Mouse (Mus musculus) lung, adult 2 months (tissue): Measurements from ENCODE around the gene Prkag1. TPM values are rescaled to one million over a fixed set of nuclear protein-coding genes. Genes with fewer than 3 reads are reported as not detected.

Source experiments
- DNase-seq: peaks from one replicate; pipeline ENCODE4 v3.0.0; 2022
- H3K4me1 ChIP-seq: fragments of 200-500 bp; 2 replicates; pipeline ENCODE4 v1.6.1; 2011; ENCODE audit warnings: low read length; ENCODE audit not compliant: control insufficient read depth, insufficient read depth
- H3K4me3 ChIP-seq: fragments of 200-500 bp; replicated peaks from 2 replicates; pipeline ENCODE3; 2011; ENCODE audit warnings: low read depth, mild to moderate bottlenecking, control low read depth, low read length; ENCODE audit errors: extremely low read depth
- CTCF ChIP-seq: fragments of 200-500 bp; IDR thresholded peaks from 2 replicates; pipeline ENCODE4 v1.5.1; 2011; ENCODE audit warnings: mild to moderate bottlenecking, low read length, control low read depth; ENCODE audit not compliant: insufficient read depth
- POLR2A ChIP-seq: fragments of 200-500 bp; IDR thresholded peaks from 2 replicates; pipeline ENCODE4 v1.6.1; 2011; ENCODE audit warnings: low read depth, mild to moderate bottlenecking, control low read depth, low read length, borderline replicate concordance; ENCODE audit errors: extremely low read depth
- WGBS: fragments of 180-500 bp; shearing (Covaris S2); methylation state at CpG from one replicate; pipeline ENCODE4 v1.1.7; 2018; 5-methylcytosine and 5-hydroxymethylcytosine counted together
- polyA plus RNA-seq: library from polyadenylated mRNA; depleted of rRNA; stranded (reverse); fragments of >200 nt; gene quantifications from 2 replicates; pipeline ENCODE4 v1.2.3, GENCODE M21; 2012

The Prkag1 gene
- polyA plus RNA-seq, 1 experiment: 62.8 TPM

GRCm38 (mm10) chr15:98867321-98867720, 36.0 kb upstream of the Prkag1 start:
- TF ChIP-seq CTCF: no peak
- no peak for TF ChIP-seq POLR2A
- Histone ChIP-seq H3K4me3 (no peak overlapping the region), H3K4me1 (peaks cover 20% of the 10 kb centered on the region)
- peak; percentile 55 for DNase-seq
- 7% methylated on average over 6 of the region's 6 CpGs for WGBS

DNA sequence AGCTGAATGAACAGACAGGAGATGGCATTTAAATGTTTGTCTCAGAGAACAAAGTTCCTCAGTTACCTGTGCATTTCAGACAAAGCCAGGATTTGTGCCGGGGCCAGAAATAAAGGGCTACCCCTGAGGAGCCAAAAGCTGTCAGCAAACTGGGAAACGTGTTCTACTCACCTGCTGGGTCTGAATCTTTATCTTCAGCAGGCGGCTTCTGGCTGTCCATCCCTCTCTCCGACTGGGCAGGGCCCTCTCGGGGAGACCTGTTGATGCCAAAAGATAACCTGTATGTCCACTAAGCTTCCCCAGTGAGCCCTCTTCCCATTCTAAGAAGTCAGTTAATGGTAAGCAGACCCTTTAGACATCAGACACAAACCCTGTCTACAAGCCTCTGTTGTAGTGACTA, 35.2 kb upstream of the Prkag1 start:
- 74% methylated on average over 5 of the region's 5 CpGs for WGBS
- peaks cover 20% of the 10 kb centered on the region for H3K4me1 ChIP-seq
- TF ChIP-seq POLR2A (no peak), CTCF (no peak)
- no peak overlapping the region for H3K4me3 ChIP-seq
- no peak for DNase-seq

- 94% methylated on average over 8 of the region's 8 CpGs for WGBS
- no peak for DNase-seq
- Histone ChIP-seq H3K4me3 (no peak overlapping the region), H3K4me1 (peaks cover 20% of the 10 kb centered on the region)
- TF ChIP-seq CTCF: no peak
- TF ChIP-seq POLR2A: no peak
Observed at GRCm38 (mm10) chr15:98865771-98866170, 34.5 kb upstream of the Prkag1 start.

GRCm38 (mm10) chr15:98864951-98865350, 33.6 kb upstream of the Prkag1 start:
- H3K4me3 ChIP-seq: no peak overlapping the region
- H3K4me1 ChIP-seq: peaks cover 20% of the 10 kb centered on the region
- 94% methylated on average over 6 of the region's 6 CpGs for WGBS
- DNase-seq: no peak
- TF ChIP-seq POLR2A: no peak
- TF ChIP-seq CTCF: no peak

- peaks cover 13% of the 10 kb centered on the region for H3K4me1 ChIP-seq
- WGBS: 83% methylated on average over 12 of the region's 12 CpGs
- TF ChIP-seq CTCF (no peak), POLR2A (no peak)
- H3K4me3 ChIP-seq: no peak overlapping the region
- no peak for DNase-seq
Observed at GRCm38 (mm10) chr15:98863451-98863958, 32.2 kb upstream of the Prkag1 start.

GRCm38 (mm10) chr15:98861701-98862410, 30.5 kb upstream of the Prkag1 start:
- TF ChIP-seq POLR2A: no peak
- no peak for TF ChIP-seq CTCF
- 85% methylated on average over 21 of the region's 21 CpGs for WGBS
- H3K4me3 ChIP-seq: no peak overlapping the region
- no peaks in the 10 kb centered on the region; the same call in 1 of the 2 replicates for H3K4me1 ChIP-seq
- DNase-seq: no peak

DNA sequence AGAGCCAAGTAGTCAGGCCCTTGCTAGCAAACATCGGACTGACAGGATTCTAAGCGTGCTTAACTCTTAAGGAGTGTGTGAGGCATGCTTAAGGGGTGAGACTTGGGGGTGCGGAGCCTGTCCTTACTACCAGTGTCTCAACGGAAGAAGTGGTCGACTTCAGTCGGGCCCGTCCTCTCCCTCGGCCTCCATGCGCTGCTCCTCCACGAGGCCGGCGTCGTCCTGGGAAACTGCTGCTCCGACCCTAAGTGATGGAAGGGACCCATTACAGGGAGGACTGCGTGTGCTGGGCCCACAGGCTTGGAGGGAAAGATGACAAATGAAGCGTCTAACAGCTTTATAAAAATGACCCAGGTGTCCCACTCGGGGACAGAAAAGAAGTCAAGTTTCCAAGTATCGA, 29.6 kb upstream of the Prkag1 start:
- Histone ChIP-seq H3K4me1 (no peaks in the 10 kb centered on the region), H3K4me3 (no peak overlapping the region)
- WGBS: 88% methylated on average over 18 of the region's 18 CpGs
- TF ChIP-seq POLR2A (no peak), CTCF (no peak)
- no peak for DNase-seq

GRCm38 (mm10) chr15:98859319-98860043, 28.2 kb upstream of the Prkag1 start:
- TF ChIP-seq CTCF (no peak), POLR2A (no peak)
- H3K4me1 ChIP-seq: no peaks in the 10 kb centered on the region
- no peak for DNase-seq
- WGBS: 78% methylated on average over 9 of the region's 9 CpGs
- no peak overlapping the region for H3K4me3 ChIP-seq

DNA sequence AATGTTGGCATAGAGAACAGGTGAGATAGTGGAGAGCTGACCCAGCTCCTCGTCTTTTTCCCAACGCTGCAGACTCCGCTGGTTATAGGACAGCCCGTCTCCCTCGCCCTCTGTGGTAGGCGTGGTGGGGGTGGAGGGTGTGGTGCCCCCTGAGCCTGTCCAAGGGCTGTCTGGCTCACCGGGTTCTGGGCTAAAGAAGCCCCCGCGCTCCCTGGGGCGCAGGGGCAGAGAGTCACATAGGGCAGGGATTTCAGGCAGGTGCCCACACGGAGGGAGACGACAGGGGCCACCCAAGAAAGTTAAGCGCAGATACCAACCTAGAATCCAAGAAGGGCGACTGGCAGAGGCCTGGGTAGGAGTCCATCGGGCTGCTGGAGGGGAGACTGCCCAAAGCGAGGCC, 22.9 kb upstream of the Prkag1 start:
- TF ChIP-seq POLR2A: no peak
- TF ChIP-seq CTCF: no peak
- H3K4me3 ChIP-seq: no peak overlapping the region
- no peaks in the 10 kb centered on the region for H3K4me1 ChIP-seq
- DNase-seq: no peak
- 89% methylated on average over 16 of the region's 16 CpGs for WGBS
